Mouse (Mus musculus): ENCODE data around the gene Traf6. TPM values are rescaled to one million over a fixed set of nuclear protein-coding genes. Genes with fewer than 3 reads are reported as not detected.

Gene Traf6
- polyA plus RNA-seq, 1 experiment from 2014 or later, result 6.6 TPM

DNA sequence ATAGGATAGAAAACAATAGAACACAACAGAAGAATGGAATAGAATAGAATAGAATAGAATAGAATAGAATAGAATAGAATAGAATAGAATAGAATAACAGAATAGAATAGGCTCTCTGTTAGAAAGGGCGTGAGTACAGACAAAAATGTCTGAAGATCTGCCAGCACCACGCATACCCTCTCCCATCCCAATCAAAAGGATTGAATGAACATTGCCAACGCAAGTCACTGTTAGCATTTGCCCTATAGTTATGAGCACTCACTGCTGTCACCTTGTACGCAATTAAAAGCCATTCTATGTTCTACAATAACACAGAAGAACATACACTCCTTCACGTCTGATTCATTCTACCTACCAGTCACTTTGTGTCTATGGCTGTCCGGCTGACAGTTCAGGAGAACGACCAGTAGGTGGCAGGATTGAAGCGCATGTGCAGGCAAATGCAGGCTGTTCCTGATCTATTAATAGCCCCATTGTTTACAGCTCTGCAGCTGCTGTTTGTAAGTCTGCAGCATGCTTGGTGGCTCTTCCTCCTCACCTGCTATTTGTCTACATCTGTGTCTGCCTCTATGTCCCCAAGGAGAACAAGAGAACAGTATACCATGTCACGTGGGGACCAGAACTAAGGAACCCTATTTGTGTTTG lies 13.0 kb upstream of the Traf6 start:
- H3K9me3 ChIP-seq, result no peaks in the 10 kb centered on the region
- H3K36me3 ChIP-seq, result no peaks in the 10 kb centered on the region
- H3K4me2 ChIP-seq, result no peak overlapping the region
- peaks cover 7% of the 10 kb centered on the region; the same call in 1 of the 2 replicates for H3K4me1 ChIP-seq (replicated peaks)
- peaks cover 3% of the 10 kb centered on the region; the same call in 1 of the 2 replicates for H3K27me3 ChIP-seq
- H3K27ac ChIP-seq, result peak overlapping the region; percentile 19; the same call in 1 of the 2 replicates
- 22% methylated on average over 9 of the region's 9 CpGs for whole genome bisulfite sequencing
- no peak overlapping the region for H3K9ac ChIP-seq
- H3K4me3 ChIP-seq, result no peak overlapping the region
- ATAC-seq (ENCODE audit: low FRiP score), result peak; percentile 92

DNA sequence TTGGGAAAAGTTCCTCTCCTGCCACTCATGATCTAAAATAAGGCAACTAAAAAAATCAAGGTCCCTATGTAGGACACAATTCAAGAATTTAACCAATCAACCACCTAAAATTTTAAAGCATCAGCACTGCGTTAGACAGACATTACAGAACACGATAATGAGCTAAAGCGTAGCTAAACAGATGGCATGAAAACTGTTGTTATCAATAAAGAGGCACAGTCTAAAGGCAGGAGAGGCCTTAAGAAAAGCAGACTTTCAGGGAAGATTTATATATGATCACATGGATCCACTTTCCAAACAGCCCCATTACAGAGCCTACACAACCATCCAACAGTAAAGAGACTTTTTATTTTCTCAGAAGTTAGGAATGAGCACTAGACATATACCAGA lies 12.5 kb upstream of the Traf6 start:
- no peak overlapping the region for H3K9ac ChIP-seq
- no peak overlapping the region for H3K4me2 ChIP-seq
- H3K9me3 ChIP-seq, result no peaks in the 10 kb centered on the region
- peaks cover 7% of the 10 kb centered on the region; the same call in 1 of the 2 replicates for H3K4me1 ChIP-seq (replicated peaks)
- peak overlapping the region; percentile 19; the same call in 1 of the 2 replicates for H3K27ac ChIP-seq
- ATAC-seq (ENCODE audit: low FRiP score), result peak; percentile 60
- H3K36me3 ChIP-seq, result no peaks in the 10 kb centered on the region
- H3K4me3 ChIP-seq, result no peak overlapping the region
- WGBS, result 75% methylated on average over 3 of the region's 3 CpGs
- peaks cover 3% of the 10 kb centered on the region; the same call in 1 of the 2 replicates for H3K27me3 ChIP-seq

DNA sequence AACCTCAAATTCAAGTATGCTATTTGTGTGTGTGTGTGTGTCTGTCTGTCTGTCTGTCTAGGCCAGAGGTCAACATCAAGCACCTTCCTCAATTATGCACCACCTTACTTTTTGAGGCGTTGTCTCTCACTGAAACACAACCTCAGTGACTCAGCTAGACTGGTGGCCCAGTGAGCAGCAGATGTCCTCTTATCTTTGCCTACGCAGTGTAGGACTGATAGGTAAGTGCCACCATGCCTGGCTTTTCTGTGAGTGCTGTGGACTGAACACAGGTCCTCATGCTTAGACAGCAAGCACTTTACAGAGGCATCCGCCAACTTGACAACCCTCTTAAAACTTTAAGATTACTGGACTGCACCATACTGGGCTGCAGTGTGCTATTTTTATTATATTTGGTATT lies 9.5 kb upstream of the Traf6 start:
- H3K27ac ChIP-seq, result no peak overlapping the region
- H3K4me2 ChIP-seq, result no peak overlapping the region
- ATAC-seq (ENCODE audit: low FRiP score), result no peak
- H3K9me3 ChIP-seq, result no peaks in the 10 kb centered on the region
- H3K4me3 ChIP-seq, result no peak overlapping the region
- WGBS, result 94% methylated on average over 3 of the region's 3 CpGs
- peaks cover 7% of the 10 kb centered on the region; the same call in 1 of the 2 replicates for H3K4me1 ChIP-seq (replicated peaks)
- no peak overlapping the region for H3K9ac ChIP-seq
- H3K27me3 ChIP-seq, result no peaks in the 10 kb centered on the region
- no peaks in the 10 kb centered on the region for H3K36me3 ChIP-seq

DNA sequence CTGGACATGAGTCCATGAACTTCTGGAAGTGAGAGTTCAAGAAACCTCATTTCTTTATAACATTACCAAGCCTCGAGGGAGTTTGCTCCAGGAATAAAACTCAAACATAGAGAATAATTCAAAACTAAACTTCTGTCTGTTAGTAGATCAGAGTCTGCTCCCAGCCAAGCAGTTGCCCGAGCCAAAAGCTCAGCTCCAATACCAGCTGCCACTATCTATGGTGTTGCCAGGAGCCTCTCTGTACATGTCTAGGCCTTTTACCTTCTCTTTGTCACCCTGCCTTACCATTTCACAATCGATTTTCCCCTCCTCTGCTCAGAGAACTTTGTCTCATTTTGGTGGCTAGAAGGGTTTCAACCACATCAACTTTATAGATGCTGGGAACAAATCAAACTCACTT lies 4.7 kb upstream of the Traf6 start:
- 82% methylated on average over 3 of the region's 3 CpGs for WGBS
- peaks cover 6% of the 10 kb centered on the region; the same call in 1 of the 2 replicates for H3K27me3 ChIP-seq

DNA sequence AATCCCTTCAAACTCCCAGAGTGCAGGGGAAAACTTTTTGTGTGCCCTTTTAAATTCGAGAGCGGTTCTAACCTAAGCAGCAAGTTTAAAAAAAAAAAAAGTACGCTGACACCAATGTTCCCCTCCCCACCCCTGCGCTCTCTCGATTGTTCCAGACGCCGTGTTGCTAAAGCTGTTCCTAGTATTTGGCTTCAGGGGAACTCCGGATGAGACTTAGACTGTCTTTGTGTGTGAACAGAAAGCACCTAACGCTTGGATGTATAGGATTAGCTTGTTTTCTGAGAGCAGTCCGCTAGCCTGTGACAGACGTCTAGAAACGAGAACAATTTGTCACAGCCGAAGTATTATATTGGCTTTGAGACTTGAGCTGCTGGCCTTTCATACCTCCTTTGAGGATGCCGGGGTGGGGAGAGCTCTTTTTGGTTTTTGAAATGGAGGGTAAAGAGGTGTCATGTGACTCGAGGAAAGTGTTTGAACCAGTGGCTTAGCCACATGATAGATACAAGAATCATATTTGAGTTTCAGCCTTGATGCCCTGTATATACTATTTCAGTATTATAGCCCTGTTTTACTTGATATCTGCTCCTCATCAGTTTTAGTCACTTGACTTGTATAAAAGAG lies 1.0 kb downstream of the Traf6 start:
- peaks cover 16% of the 10 kb centered on the region for H3K4me1 ChIP-seq (replicated peaks)
- peaks cover 6% of the 10 kb centered on the region; the same call in 1 of the 2 replicates for H3K27me3 ChIP-seq
- WGBS, result 2% methylated on average over 15 of the region's 15 CpGs
- H3K27ac ChIP-seq, result no peak overlapping the region
- peak overlapping the region; percentile 97 for H3K4me3 ChIP-seq
- peak overlapping the region; percentile 89 for H3K4me2 ChIP-seq
- peaks cover under 1% of the 10 kb centered on the region for H3K36me3 ChIP-seq
- no peaks in the 10 kb centered on the region for H3K9me3 ChIP-seq
- ATAC-seq (ENCODE audit: low FRiP score), result no peak
- peak overlapping the region; percentile 96 for H3K9ac ChIP-seq

More for the DNA sequence above, 4.7 kb upstream of the Traf6 start:
- ATAC-seq (ENCODE audit: low FRiP score), result no peak
- no peaks in the 10 kb centered on the region for H3K36me3 ChIP-seq
- H3K27ac ChIP-seq, result no peak overlapping the region
- no peaks in the 10 kb centered on the region for H3K9me3 ChIP-seq
- H3K4me1 ChIP-seq (replicated peaks), result no peaks in the 10 kb centered on the region
- no peak overlapping the region for H3K9ac ChIP-seq
- H3K4me2 ChIP-seq, result no peak overlapping the region
- H3K4me3 ChIP-seq, result no peak overlapping the region

DNA sequence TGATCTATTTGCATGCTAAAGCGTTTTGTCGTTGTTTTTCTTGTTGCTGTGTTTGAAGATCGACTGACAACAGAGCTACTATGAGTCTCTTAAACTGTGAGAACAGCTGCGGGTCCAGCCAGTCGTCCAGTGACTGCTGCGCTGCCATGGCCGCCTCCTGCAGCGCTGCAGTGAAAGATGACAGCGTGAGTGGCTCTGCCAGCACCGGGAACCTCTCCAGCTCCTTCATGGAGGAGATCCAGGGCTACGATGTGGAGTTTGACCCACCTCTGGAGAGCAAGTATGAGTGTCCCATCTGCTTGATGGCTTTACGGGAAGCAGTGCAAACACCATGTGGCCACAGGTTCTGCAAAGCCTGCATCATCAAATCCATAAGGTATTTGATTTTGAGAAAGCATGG lies 6.2 kb downstream of the Traf6 start:
- H3K4me2 ChIP-seq, result no peak overlapping the region
- H3K4me1 ChIP-seq (replicated peaks), result peaks cover 12% of the 10 kb centered on the region
- H3K27ac ChIP-seq, result no peak overlapping the region
- H3K4me3 ChIP-seq, result no peak overlapping the region
- ATAC-seq (ENCODE audit: low FRiP score), result no peak
- H3K27me3 ChIP-seq, result no peaks in the 10 kb centered on the region
- H3K9me3 ChIP-seq, result no peaks in the 10 kb centered on the region
- 91% methylated on average over 12 of the region's 12 CpGs for WGBS
- H3K36me3 ChIP-seq, result peaks cover 45% of the 10 kb centered on the region
- H3K9ac ChIP-seq, result no peak overlapping the region

DNA sequence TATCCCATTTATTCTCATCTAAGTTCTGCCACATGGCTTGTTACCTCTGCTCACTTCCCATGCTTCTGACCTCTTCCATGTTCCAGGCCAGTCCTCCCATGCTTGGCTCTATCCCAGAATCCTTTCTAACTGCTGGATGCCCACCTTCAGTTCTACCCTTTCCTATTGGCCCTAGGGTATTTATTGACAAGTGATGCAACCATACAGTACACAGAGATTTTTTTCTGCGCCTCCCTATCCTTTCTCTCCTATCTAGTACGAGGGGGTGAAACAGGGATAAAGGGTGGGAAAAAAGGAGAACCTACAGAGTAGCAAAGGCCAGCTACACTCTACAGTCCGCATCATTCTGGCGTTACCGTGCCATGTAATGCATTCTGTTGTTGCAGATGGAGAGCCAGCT lies 9.8 kb downstream of the Traf6 start:
- H3K27ac ChIP-seq, result no peak overlapping the region
- H3K4me1 ChIP-seq (replicated peaks), result no peaks in the 10 kb centered on the region
- WGBS, result 92% methylated on average over 5 of the region's 5 CpGs

DNA sequence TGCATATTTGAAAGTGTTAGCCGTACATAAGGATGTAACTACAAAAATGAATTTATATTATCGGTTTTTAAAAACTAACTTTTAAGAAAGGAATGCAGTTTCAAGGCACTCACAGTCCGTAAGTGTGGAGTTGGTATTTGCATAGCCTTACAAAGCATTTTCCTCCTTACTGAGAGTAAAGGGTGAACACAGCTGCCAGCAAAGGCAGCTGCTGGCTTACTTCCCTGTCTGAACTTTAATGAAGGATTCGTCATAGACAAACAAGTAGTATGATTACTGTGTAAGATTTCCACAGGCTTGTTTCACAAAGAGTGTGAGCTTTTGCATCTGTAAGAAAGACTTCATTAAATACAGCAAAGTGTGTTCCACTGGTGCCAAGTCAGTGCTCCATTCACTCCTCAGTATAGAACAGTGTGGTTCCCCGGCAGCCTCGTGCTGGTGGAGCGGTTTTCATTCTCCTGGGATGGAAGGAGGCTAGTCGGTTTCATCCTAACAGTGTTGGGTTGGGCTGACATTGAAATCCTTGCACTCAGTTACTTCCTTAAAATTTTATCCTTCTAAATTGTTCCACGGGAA lies 12.1 kb downstream of the Traf6 start:
- Histone ChIP-seq H3K9me3 (no peaks in the 10 kb centered on the region), H3K4me1 (replicated peaks) (no peaks in the 10 kb centered on the region), H3K4me2 (no peak overlapping the region), H3K9ac (no peak overlapping the region), H3K36me3 (peaks cover 65% of the 10 kb centered on the region), H3K27ac (no peak overlapping the region), H3K4me3 (no peak overlapping the region), H3K27me3 (no peaks in the 10 kb centered on the region)
- WGBS, result 94% methylated on average over 9 of the region's 9 CpGs
- no peak for ATAC-seq (ENCODE audit: low FRiP score)

More for the DNA sequence above, 9.8 kb downstream of the Traf6 start:
- Histone ChIP-seq H3K36me3 (peaks cover 66% of the 10 kb centered on the region), H3K9ac (no peak overlapping the region), H3K4me2 (no peak overlapping the region), H3K9me3 (no peaks in the 10 kb centered on the region), H3K27me3 (no peaks in the 10 kb centered on the region), H3K4me3 (no peak overlapping the region)
- no peak for ATAC-seq (ENCODE audit: low FRiP score)

DNA sequence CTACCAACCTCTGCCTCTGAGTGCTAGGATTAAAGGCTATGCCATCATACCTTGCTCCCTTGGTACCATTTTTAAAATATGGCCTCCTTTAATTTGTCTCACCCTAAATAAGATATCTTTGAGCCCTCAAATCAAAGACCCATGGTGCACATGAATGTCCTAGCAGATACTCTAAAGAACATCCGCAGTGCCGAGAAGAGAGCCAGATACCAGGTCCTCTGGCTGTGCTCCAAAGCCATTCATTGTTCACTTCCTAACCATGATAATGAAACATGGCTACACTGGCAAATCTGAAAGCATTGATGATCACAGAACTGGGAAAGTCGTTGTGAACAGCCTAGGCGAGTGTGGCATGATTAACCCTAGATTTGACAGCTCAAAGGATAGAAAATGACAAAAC lies 14.8 kb downstream of the Traf6 start:
- no peak overlapping the region for H3K9ac ChIP-seq
- no peak overlapping the region for H3K4me3 ChIP-seq
- no peak for ATAC-seq (ENCODE audit: low FRiP score)
- 68% methylated on average over 4 of the region's 4 CpGs for WGBS
- H3K4me2 ChIP-seq, result no peak overlapping the region
- H3K4me1 ChIP-seq (replicated peaks), result no peaks in the 10 kb centered on the region
- no peaks in the 10 kb centered on the region for H3K27me3 ChIP-seq
- no peaks in the 10 kb centered on the region for H3K9me3 ChIP-seq
- H3K36me3 ChIP-seq, result peaks cover 58% of the 10 kb centered on the region
- no peak overlapping the region for H3K27ac ChIP-seq

DNA sequence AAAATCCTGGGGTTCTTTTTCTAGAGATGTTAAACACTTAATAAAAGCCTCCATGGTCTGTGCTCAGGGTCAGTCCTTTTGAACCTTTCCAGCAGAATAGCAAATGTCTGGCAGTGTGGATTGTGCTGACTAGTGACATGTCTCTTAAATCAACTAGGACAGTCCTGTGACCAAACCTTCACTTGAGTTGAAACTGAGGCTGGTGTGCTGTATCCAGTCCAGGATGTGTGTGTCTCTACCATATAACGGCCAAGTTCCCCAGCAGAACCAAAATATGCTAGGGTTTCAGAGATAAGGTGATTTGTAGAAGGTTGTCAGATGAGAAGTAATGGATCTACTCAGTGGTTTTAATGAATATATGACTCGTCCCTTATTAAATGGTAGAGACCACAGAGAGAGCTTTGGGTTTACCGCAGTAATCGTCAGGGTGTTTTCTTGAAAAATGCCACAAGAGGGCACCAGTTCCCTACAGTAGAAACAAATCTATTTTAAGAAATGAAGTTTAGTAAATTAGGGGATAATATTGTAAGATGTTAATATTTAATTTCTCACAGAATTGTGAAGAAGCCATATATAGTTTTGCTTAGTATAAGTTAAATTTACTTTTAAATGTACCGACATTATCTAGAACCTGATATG lies 15.5 kb downstream of the Traf6 start:
- peaks cover 61% of the 10 kb centered on the region for H3K36me3 ChIP-seq
- H3K27me3 ChIP-seq, result no peaks in the 10 kb centered on the region
- ATAC-seq (ENCODE audit: low FRiP score), result no peak
- H3K4me1 ChIP-seq (replicated peaks), result no peaks in the 10 kb centered on the region
- no peak overlapping the region for H3K4me2 ChIP-seq
- no peaks in the 10 kb centered on the region for H3K9me3 ChIP-seq
- H3K27ac ChIP-seq, result no peak overlapping the region
- 69% methylated on average over 5 of the region's 5 CpGs for WGBS
- H3K9ac ChIP-seq, result no peak overlapping the region
- no peak overlapping the region for H3K4me3 ChIP-seq

DNA sequence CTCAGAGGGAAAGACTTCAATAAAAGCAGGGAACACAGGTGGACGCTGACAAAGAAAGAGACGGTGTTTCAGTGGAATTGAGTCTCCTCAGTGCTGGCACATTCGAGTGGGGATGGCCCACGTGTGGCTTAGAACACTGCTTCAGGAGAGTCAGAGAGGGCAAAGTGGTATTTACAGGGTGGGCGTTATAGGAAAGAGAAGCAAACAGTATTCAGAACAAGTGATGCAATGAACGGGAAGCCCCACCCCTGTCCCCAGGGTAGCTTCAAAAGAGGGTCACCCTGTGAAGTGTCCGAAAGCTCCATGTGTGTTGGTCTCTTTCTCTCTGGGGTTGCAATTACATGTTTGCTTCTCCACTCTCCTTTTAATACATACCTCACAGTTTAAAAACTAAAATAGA lies 17.4 kb downstream of the Traf6 start:
- H3K36me3 ChIP-seq, result peaks cover 57% of the 10 kb centered on the region
- H3K4me1 ChIP-seq (replicated peaks), result no peaks in the 10 kb centered on the region
- no peak overlapping the region for H3K9ac ChIP-seq
- WGBS, result 88% methylated on average over 7 of the region's 7 CpGs
- no peaks in the 10 kb centered on the region for H3K27me3 ChIP-seq
- no peaks in the 10 kb centered on the region for H3K9me3 ChIP-seq
- no peak for ATAC-seq (ENCODE audit: low FRiP score)
- no peak overlapping the region for H3K4me3 ChIP-seq
- H3K27ac ChIP-seq, result no peak overlapping the region
- H3K4me2 ChIP-seq, result no peak overlapping the region

DNA sequence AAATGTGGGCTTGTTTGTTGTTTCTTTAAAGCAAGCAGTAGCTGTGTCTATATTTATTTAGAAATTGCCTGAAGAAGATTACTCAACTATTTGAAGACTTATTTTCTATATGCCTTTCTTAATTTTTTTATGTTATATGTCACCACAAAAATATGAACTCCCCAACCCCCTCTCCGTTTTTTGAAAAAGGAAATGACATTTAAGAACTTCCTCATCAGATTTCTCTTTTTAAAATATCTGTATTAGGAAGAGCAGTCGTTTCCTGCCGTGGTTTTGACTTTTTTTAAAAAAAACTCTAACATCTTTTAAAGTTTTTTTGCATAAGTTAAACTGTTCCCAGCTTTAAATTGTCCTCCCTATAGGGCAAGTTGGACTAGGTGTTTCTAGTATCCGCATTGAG lies 21.1 kb downstream of the Traf6 start:
- ATAC-seq (ENCODE audit: low FRiP score), result no peak
- WGBS, result 95% methylated on average over 4 of the region's 4 CpGs

More for the DNA sequence above, 21.1 kb downstream of the Traf6 start:
- no peak overlapping the region for H3K4me3 ChIP-seq
- no peaks in the 10 kb centered on the region for H3K9me3 ChIP-seq
- H3K27me3 ChIP-seq, result no peaks in the 10 kb centered on the region
- no peak overlapping the region for H3K27ac ChIP-seq
- peaks cover 37% of the 10 kb centered on the region for H3K36me3 ChIP-seq
- no peak overlapping the region for H3K9ac ChIP-seq
- no peaks in the 10 kb centered on the region for H3K4me1 ChIP-seq (replicated peaks)
- no peak overlapping the region for H3K4me2 ChIP-seq

All from hindbrain, embryonic 13.5 days (tissue).